Mouse (Mus musculus): ENCODE results near the gene Rab31.

GRCm38 (mm10) chr17:65780970-65781369 is 8.4 kb upstream of the Rab31 start:
- no peak for TF ChIP-seq POLR2A (IDR thresholded peaks at IDR 0.05; ENCODE audit: control insufficient read depth, extremely low read depth, insufficient read depth, low read length, poor library complexity)
- no peak for TF ChIP-seq CTCF (IDR thresholded peaks at IDR 0.05; ENCODE audit: borderline replicate concordance, control insufficient read depth, extremely low read depth, insufficient read depth, low read length, poor library complexity)

All from thymus, adult 2 months (tissue).